38 mouse cellular contexts compared by ENCODE assay signal in the genomic region with DNA sequence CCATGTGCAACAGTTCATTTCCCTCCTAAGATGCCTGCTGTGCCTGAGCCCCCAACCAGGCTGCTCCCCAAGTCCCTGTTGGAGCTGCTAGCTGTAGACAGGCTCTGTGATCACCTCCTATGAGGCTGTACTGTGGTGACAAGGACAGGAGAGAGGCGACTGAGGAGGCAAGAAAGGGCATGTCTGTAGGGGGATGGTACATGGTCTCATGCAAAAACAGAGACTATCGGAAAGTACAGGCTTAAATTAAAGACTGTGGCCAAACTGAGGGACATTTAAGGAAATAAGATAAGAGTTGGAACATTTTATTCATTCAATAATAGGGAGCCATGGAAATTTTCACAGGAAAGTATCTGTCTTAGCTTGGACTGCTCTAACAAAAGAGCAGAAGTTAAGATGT. TPM values are rescaled to one million over a fixed set of nuclear protein-coding genes. Genes with fewer than 3 reads are reported as not detected.
"Had no signal": no experiment of that assay in that cellular context is flagged by ENCODE, and none has a peak within 500 bp of the region (broad histone marks: within the 10 kb centered on the region; RNA-seq: fewer than 3 reads in every experiment).

No protein-coding gene starts in this region.

- H3K27ac ChIP-seq: limb, embryonic 10.5 days; limb, embryonic 12.5 days; limb, embryonic 13.5 days; limb, embryonic 15.5 days; liver, embryonic 12.5 days; liver, embryonic 13.5 days; liver, embryonic 14.5 days; liver, embryonic 15.5 days; lung, embryonic 15.5 days; macrophage; midbrain, embryonic 10.5 days; midbrain, embryonic 12.5 days; midbrain, embryonic 13.5 days; midbrain, embryonic 15.5 days; neural tube, embryonic 12.5 days had no signal

- H3K4me2 ChIP-seq: limb, embryonic 12.5 days; limb, embryonic 13.5 days; limb, embryonic 15.5 days; liver, embryonic 11.5 days; liver, embryonic 12.5 days; liver, embryonic 13.5 days; liver, embryonic 15.5 days; lung, embryonic 14.5 days; lung, embryonic 15.5 days; midbrain, embryonic 11.5 days; midbrain, embryonic 12.5 days; midbrain, embryonic 13.5 days; midbrain, embryonic 15.5 days; neural tube, embryonic 12.5 days had no signal

- DNase-seq: left cerebral cortex, postnatal 4 days; liver; liver, embryonic 13.5 days; liver, postnatal 0 days; lung, adult 18-20 months; lung, adult 2 months; lung, embryonic 14.5 days; lung, postnatal 10 days; lung, postnatal 14 days; lung, postnatal 36 days; lung, postnatal 4 days; midbrain, embryonic 14.5 days had no signal

- H3K4me1 ChIP-seq: limb, embryonic 13.5 days; limb, embryonic 15.5 days; liver, embryonic 12.5 days; liver, embryonic 13.5 days; liver, embryonic 15.5 days; lung, embryonic 15.5 days; megakaryocyte, embryonic 14.5 days; midbrain, embryonic 10.5 days; midbrain, embryonic 13.5 days; midbrain, embryonic 15.5 days had no signal

- H3K36me3 ChIP-seq: limb, embryonic 10.5 days; limb, embryonic 12.5 days; limb, embryonic 13.5 days; limb, embryonic 15.5 days; liver, embryonic 12.5 days; liver, embryonic 13.5 days; liver, embryonic 15.5 days; lung, embryonic 15.5 days; midbrain, embryonic 10.5 days; midbrain, embryonic 12.5 days; midbrain, embryonic 13.5 days; midbrain, embryonic 15.5 days; neural tube, embryonic 12.5 days had no signal

- ATAC-seq: liver, embryonic 12.5 days; liver, postnatal 0 days; lung, postnatal 0 days; midbrain, embryonic 13.5 days; midbrain, embryonic 15.5 days; midbrain, embryonic 16.5 days had no signal

- H3K9ac ChIP-seq: limb, embryonic 12.5 days; limb, embryonic 13.5 days; limb, embryonic 15.5 days; liver, embryonic 12.5 days; liver, embryonic 13.5 days; liver, embryonic 14.5 days; liver, embryonic 15.5 days; liver, postnatal 0 days; lung, embryonic 14.5 days; lung, embryonic 15.5 days; midbrain, embryonic 12.5 days; midbrain, embryonic 13.5 days; midbrain, embryonic 15.5 days; neural tube, embryonic 12.5 days had no signal

- H3K4me3 ChIP-seq: limb, embryonic 10.5 days; limb, embryonic 12.5 days; limb, embryonic 13.5 days; limb, embryonic 15.5 days; liver, embryonic 12.5 days; liver, embryonic 13.5 days; liver, embryonic 15.5 days; lung, embryonic 15.5 days; megakaryocyte, embryonic 14.5 days; midbrain, embryonic 10.5 days; midbrain, embryonic 12.5 days; midbrain, embryonic 13.5 days; midbrain, embryonic 15.5 days; myocyte; neural tube, embryonic 12.5 days had no signal

- H3K9me3 ChIP-seq: limb, embryonic 10.5 days; limb, embryonic 12.5 days; limb, embryonic 13.5 days; limb, embryonic 15.5 days; liver, embryonic 12.5 days; liver, embryonic 13.5 days; liver, embryonic 15.5 days; lung, embryonic 15.5 days; megakaryocyte, embryonic 14.5 days; midbrain, embryonic 10.5 days; midbrain, embryonic 12.5 days; midbrain, embryonic 13.5 days; midbrain, embryonic 15.5 days; neural tube, embryonic 12.5 days had no signal

- H3K27me3 ChIP-seq: limb, embryonic 12.5 days; limb, embryonic 13.5 days; limb, embryonic 15.5 days; liver, embryonic 12.5 days; liver, embryonic 13.5 days; liver, embryonic 15.5 days; lung, embryonic 15.5 days; midbrain, embryonic 12.5 days; midbrain, embryonic 13.5 days; midbrain, embryonic 15.5 days; neural tube, embryonic 12.5 days had no signal

RNA-seq across cellular contexts. Expression of a gene that starts 29.1 kb away (rescaled TPM):
- total RNA-seq: liver, adult 2 months; megakaryocyte, adult 5-6 weeks; megakaryocyte-erythroid progenitor cell, adult 5-6 weeks; monocyte, adult 5-6 weeks had no signal
- polyA plus RNA-seq: limb, embryonic 10.5 days; limb, embryonic 11.5 days; limb, embryonic 12.5 days; limb, embryonic 13.5 days; limb, embryonic 15.5 days; liver, adult 2 months; liver, embryonic 11.5 days; liver, embryonic 12.5 days; liver, embryonic 13.5 days; liver, embryonic 14.5 days; liver, embryonic 15.5 days; liver, embryonic 16.5 days; liver, postnatal 0 days; lung, embryonic 14.5 days; macrophage had no signal
